Mouse (Mus musculus) neural tube, embryonic 14.5 days (tissue): ENCODE results near the gene Kpna7. TPM values are rescaled to one million over a fixed set of nuclear protein-coding genes. Genes with fewer than 3 reads are reported as not detected.

Experiments
- ATAC-seq: fragments of 200-750 bp; cut with Nextera tagmentation; 2 replicates; pipeline ENCODE4 v1.8.0; 2017; ENCODE audit warnings: low read depth, mild to moderate bottlenecking, moderate TSS enrichment, moderate library complexity
- H3K27ac ChIP-seq: fragments of 300-500 bp; sonication (generic); 2 replicates; pipeline ENCODE4 v1.5.1; 2014; ENCODE audit warnings: low read depth, mild to moderate bottlenecking, control low read depth, low read length, moderate library complexity, mixed read lengths
- H3K27me3 ChIP-seq: fragments of 300-500 bp; sonication (generic); 2 replicates; pipeline ENCODE4 v1.6.1; 2014; ENCODE audit warnings: low read length; ENCODE audit not compliant: control insufficient read depth, insufficient read depth
- H3K36me3 ChIP-seq: fragments of 300-500 bp; sonication (generic); 2 replicates; pipeline ENCODE4 v1.6.1; 2014; ENCODE audit warnings: low read length, mixed read lengths; ENCODE audit not compliant: control insufficient read depth, insufficient read depth
- H3K4me1 ChIP-seq: fragments of 300-500 bp; sonication (generic); 2 replicates; pipeline ENCODE4 v1.6.1; 2014; ENCODE audit warnings: low read length; ENCODE audit not compliant: control insufficient read depth, insufficient read depth
- H3K4me2 ChIP-seq: fragments of 300-500 bp; sonication (generic); 2 replicates; pipeline ENCODE4 v1.6.1; 2014; ENCODE audit warnings: mild to moderate bottlenecking, low read depth, low read length, control low read depth
- H3K4me3 ChIP-seq: fragments of 300-500 bp; sonication (generic); 2 replicates; pipeline ENCODE4 v1.5.1; 2014; ENCODE audit warnings: low read depth, low read length, control low read depth, mixed read lengths
- H3K9ac ChIP-seq: fragments of 300-500 bp; sonication (generic); replicated peaks from 2 replicates; pipeline ENCODE4 v1.6.1; 2014; ENCODE audit warnings: low read depth, mild to moderate bottlenecking, control low read depth, low read length, mixed read lengths
- H3K9me3 ChIP-seq: fragments of 300-500 bp; sonication (generic); 2 replicates; pipeline ENCODE4 v1.6.1; 2016; ENCODE audit warnings: low read length; ENCODE audit not compliant: control insufficient read depth
- WGBS: fragments of 180-500 bp; shearing (Covaris S2); extraction: QIAGEN DNeasy Blood & Tissue Kit; methylation state at CpG from one replicate; pipeline ENCODE4 v1.1.7; 2014; 5-methylcytosine and 5-hydroxymethylcytosine counted together
- polyA plus RNA-seq: library from polyadenylated mRNA; unstranded; fragments of >200 nt; fragmentation: Nextera tagmentation; extraction: Ambion mirVana; gene quantifications from 2 replicates; pipeline ENCODE4 v1.2.1, GENCODE M21; 2014

Kpna7 gene
- polyA plus RNA-seq, 1 experiment from 2014 or later, result not detected

GRCm38 (mm10) chr5:144942431-144942830, 141.4 kb downstream of the Kpna7 start:
- no peaks in the 10 kb centered on the region for H3K9me3 ChIP-seq
- WGBS, result 79% methylated on average over 9 of the region's 9 CpGs
- no peaks in the 10 kb centered on the region for H3K27me3 ChIP-seq
- H3K27ac ChIP-seq, result no peak overlapping the region
- H3K4me3 ChIP-seq, result no peak overlapping the region
- no peaks in the 10 kb centered on the region for H3K36me3 ChIP-seq
- H3K4me2 ChIP-seq, result no peak overlapping the region
- ATAC-seq, result no peak
- H3K4me1 ChIP-seq, result peaks cover 5% of the 10 kb centered on the region; the same call in 1 of the 2 replicates
- no peak overlapping the region for H3K9ac ChIP-seq

- Histone ChIP-seq H3K4me2 (0 out of 2 replicates have a peak overlapping the region, but pooled peaks have one; percentile 11), H3K36me3 (no peaks in the 10 kb centered on the region), H3K9me3 (no peaks in the 10 kb centered on the region), H3K4me3 (no peak overlapping the region), H3K27ac (peak overlapping the region; percentile 25), H3K27me3 (no peaks in the 10 kb centered on the region), H3K4me1 (peaks cover 5% of the 10 kb centered on the region; the same call in 1 of the 2 replicates), H3K9ac (no peak overlapping the region)
- ATAC-seq, result peak; percentile 53
- WGBS, result 70% methylated on average over 3 of the region's 3 CpGs
These were observed 142.9 kb downstream of the Kpna7 start for GRCm38 (mm10) chr5:144940904-144941303.

GRCm38 (mm10) chr5:144937304-144937703, 146.5 kb downstream of the Kpna7 start:
- no peaks in the 10 kb centered on the region for H3K36me3 ChIP-seq
- peaks cover 5% of the 10 kb centered on the region; the same call in 1 of the 2 replicates for H3K4me1 ChIP-seq
- H3K9ac ChIP-seq, result no peak overlapping the region
- no peaks in the 10 kb centered on the region for H3K27me3 ChIP-seq
- WGBS, result 88% methylated on average over 2 of the region's 2 CpGs
- ATAC-seq, result no peak
- H3K27ac ChIP-seq, result no peak overlapping the region
- no peaks in the 10 kb centered on the region for H3K9me3 ChIP-seq
- H3K4me3 ChIP-seq, result no peak overlapping the region
- no peak overlapping the region for H3K4me2 ChIP-seq

Other genes starting within 250 kb of the Kpna7 start
- gene Smurf1, start 118.2 kb downstream of the Kpna7 start, polyA plus RNA-seq, result 30.3 and 32.9 TPM in 2 replicates
- gene Gm4871, start 51.3 kb downstream of the Kpna7 start, polyA plus RNA-seq, result not detected in 2 replicates
- gene 1700018F24Rik, start 41.0 kb downstream of the Kpna7 start, polyA plus RNA-seq, result not detected in 2 replicates
- gene Arpc1a, start 200 bp downstream of the Kpna7 start, polyA plus RNA-seq, result 243 and 254 TPM in 2 replicates
- 14.1 and 41.7 TPM in 2 replicates for gene Arpc1b, start 30.2 kb upstream of the Kpna7 start, polyA plus RNA-seq
- gene Pdap1, start 56.2 kb upstream of the Kpna7 start, polyA plus RNA-seq, result 98.1 and 109 TPM in 2 replicates
- gene Bud31, start 56.3 kb upstream of the Kpna7 start, polyA plus RNA-seq, result 182 and 198 TPM in 2 replicates
- 15.9 and 17.8 TPM in 2 replicates for gene Ptcd1, start 83.1 kb upstream of the Kpna7 start, polyA plus RNA-seq
- 30.1 and 31.3 TPM in 2 replicates for gene Cpsf4, start 83.2 kb upstream of the Kpna7 start, polyA plus RNA-seq
- gene Atp5j2, start 108.0 kb upstream of the Kpna7 start, polyA plus RNA-seq, result 539 and 628 TPM in 2 replicates
- gene Zkscan14, start 117.8 kb upstream of the Kpna7 start, polyA plus RNA-seq, result 15.2 and 17.0 TPM in 2 replicates
- gene Zkscan5, start 120.5 kb upstream of the Kpna7 start, polyA plus RNA-seq, result 13.5 and 15.4 TPM in 2 replicates
- 43.7 and 44.3 TPM in 2 replicates for gene Zfp655, start 147.7 kb upstream of the Kpna7 start, polyA plus RNA-seq
- 0.40 and 0.57 TPM in 2 replicates for gene Zscan25, start 196.5 kb upstream of the Kpna7 start, polyA plus RNA-seq